Mouse (Mus musculus): ENCODE measurements around the gene 4931422A03Rik. TPM values are rescaled to one million over a fixed set of nuclear protein-coding genes. Genes with fewer than 3 reads are reported as not detected.
A peak's percentile ranks its signal among the peaks of the same experiment; 100 is the strongest.

4931422A03Rik gene
- polyA plus RNA-seq, 1 experiment = 0.19 TPM

- Histone ChIP-seq H3K4me3 (no peak overlapping the region), H3K4me2 (ENCODE audit: low read depth) (no peak overlapping the region), H3ac (ENCODE audit: control insufficient read depth, insufficient read length) (no peak overlapping the region), H3K27me3 (ENCODE audit: control insufficient read depth, insufficient read depth, insufficient read length) (peaks cover 16% of the 10 kb centered on the region), H3K36me3 (ENCODE audit: control insufficient read depth, insufficient read depth) (no peaks in the 10 kb centered on the region), H3K79me2 (ENCODE audit: control insufficient read depth, insufficient read depth) (no peaks in the 10 kb centered on the region)
- TF ChIP-seq E2F4 (IDR thresholded peaks at IDR 0.05; ENCODE audit: insufficient read depth) (no peak), USF1 (IDR thresholded peaks at IDR 0.05; ENCODE audit: low read depth) (no peak), MAX (IDR thresholded peaks at IDR 0.05; ENCODE audit: low read depth) (no peak), TCF3 (IDR thresholded peaks at IDR 0.05; ENCODE audit: insufficient read length, low read depth) (no peak), POLR2AphosphoS2 (IDR thresholded peaks at IDR 0.05; ENCODE audit: insufficient read length, low read depth) (no peak)
These were observed 97.7 kb downstream of the 4931422A03Rik start for GRCm38 (mm10) chr2:103930306-103931019.

- Histone ChIP-seq H3K27me3 (ENCODE audit: control insufficient read depth, insufficient read depth, insufficient read length) (peaks cover 16% of the 10 kb centered on the region), H3K4me3 (no peak overlapping the region), H3ac (ENCODE audit: control insufficient read depth, insufficient read length) (no peak overlapping the region), H3K4me2 (ENCODE audit: low read depth) (no peak overlapping the region), H3K36me3 (ENCODE audit: control insufficient read depth, insufficient read depth) (no peaks in the 10 kb centered on the region), H3K79me2 (ENCODE audit: control insufficient read depth, insufficient read depth) (no peaks in the 10 kb centered on the region)
- TF ChIP-seq CEBPB (IDR thresholded peaks at IDR 0.05; ENCODE audit: insufficient read depth, poor library complexity, severe bottlenecking) = peak; percentile 77
- TF ChIP-seq POLR2AphosphoS2 (IDR thresholded peaks at IDR 0.05; ENCODE audit: insufficient read length, low read depth) = no peak
These were observed 100.5 kb downstream of the 4931422A03Rik start for GRCm38 (mm10) chr2:103927610-103928145.

GRCm38 (mm10) chr2:103926586-103927113, 101.5 kb downstream of the 4931422A03Rik start:
- no peak overlapping the region for H3K4me3 ChIP-seq
- no peaks in the 10 kb centered on the region for H3K79me2 ChIP-seq (ENCODE audit: control insufficient read depth, insufficient read depth)
- no peaks in the 10 kb centered on the region for H3K36me3 ChIP-seq (ENCODE audit: control insufficient read depth, insufficient read depth)
- peaks cover 17% of the 10 kb centered on the region for H3K27me3 ChIP-seq (ENCODE audit: control insufficient read depth, insufficient read depth, insufficient read length)
- no peak overlapping the region for H3K4me2 ChIP-seq (ENCODE audit: low read depth)
- no peak for TF ChIP-seq REST (IDR thresholded peaks at IDR 0.05; ENCODE audit: insufficient read depth, insufficient read length)
- TF ChIP-seq MYOG (IDR thresholded peaks at IDR 0.05; ENCODE audit: control insufficient read depth in 1 of 3, insufficient read depth in 1 of 3, insufficient read length in 2 of 3, low read depth in 2 of 3) = no peak
- no peak for TF ChIP-seq MAX (IDR thresholded peaks at IDR 0.05; ENCODE audit: low read depth)
- TF ChIP-seq CEBPB (IDR thresholded peaks at IDR 0.05; ENCODE audit: insufficient read depth, poor library complexity, severe bottlenecking) = no peak
- TF ChIP-seq USF1 (IDR thresholded peaks at IDR 0.05; ENCODE audit: low read depth) = no peak
- TF ChIP-seq TCF12 (IDR thresholded peaks at IDR 0.05; ENCODE audit: insufficient read depth, poor library complexity, severe bottlenecking) = no peak
- TF ChIP-seq TCF3 (IDR thresholded peaks at IDR 0.05; ENCODE audit: insufficient read length, low read depth) = no peak
- TF ChIP-seq POLR2AphosphoS2 (IDR thresholded peaks at IDR 0.05; ENCODE audit: insufficient read length, low read depth) = no peak
- no peak for TF ChIP-seq E2F4 (IDR thresholded peaks at IDR 0.05; ENCODE audit: insufficient read depth)
- no peak for TF ChIP-seq MYOD1 (IDR thresholded peaks at IDR 0.05; ENCODE audit: control insufficient read depth in 1 of 3, insufficient read length in 2 of 3, low read depth in 2 of 3)
- TF ChIP-seq POLR2A (IDR thresholded peaks at IDR 0.05; ENCODE audit: insufficient read length, low read depth) = no peak
- TF ChIP-seq SRF (IDR thresholded peaks at IDR 0.05; ENCODE audit: control insufficient read depth, insufficient read length, low read depth) = no peak
- no peak overlapping the region for H3ac ChIP-seq (ENCODE audit: control insufficient read depth, insufficient read length)

- TF ChIP-seq POLR2AphosphoS2 (IDR thresholded peaks at IDR 0.05; ENCODE audit: insufficient read length, low read depth) (no peak), MYOG (IDR thresholded peaks at IDR 0.05; ENCODE audit: control insufficient read depth in 1 of 3, insufficient read depth in 1 of 3, insufficient read length in 2 of 3, low read depth in 2 of 3) (no peak), POLR2A (IDR thresholded peaks at IDR 0.05; ENCODE audit: insufficient read length, low read depth) (no peak), CEBPB (IDR thresholded peaks at IDR 0.05; ENCODE audit: insufficient read depth, poor library complexity, severe bottlenecking) (no peak), MYOD1 (IDR thresholded peaks at IDR 0.05; ENCODE audit: control insufficient read depth in 1 of 3, insufficient read length in 2 of 3, low read depth in 2 of 3) (no peak), MAX (IDR thresholded peaks at IDR 0.05; ENCODE audit: low read depth) (no peak)
- Histone ChIP-seq H3K4me2 (ENCODE audit: low read depth) (no peak overlapping the region), H3ac (ENCODE audit: control insufficient read depth, insufficient read length) (no peak overlapping the region), H3K27me3 (ENCODE audit: control insufficient read depth, insufficient read depth, insufficient read length) (peaks cover 17% of the 10 kb centered on the region), H3K36me3 (ENCODE audit: control insufficient read depth, insufficient read depth) (no peaks in the 10 kb centered on the region), H3K79me2 (ENCODE audit: control insufficient read depth, insufficient read depth) (no peaks in the 10 kb centered on the region), H3K4me3 (no peak overlapping the region)
These were observed 108.7 kb downstream of the 4931422A03Rik start for GRCm38 (mm10) chr2:103919488-103919887.

- Histone ChIP-seq H3K36me3 (ENCODE audit: control insufficient read depth, insufficient read depth) (no peaks in the 10 kb centered on the region), H3K4me2 (ENCODE audit: low read depth) (no peak overlapping the region), H3K79me2 (ENCODE audit: control insufficient read depth, insufficient read depth) (no peaks in the 10 kb centered on the region), H3K27me3 (ENCODE audit: control insufficient read depth, insufficient read depth, insufficient read length) (peaks cover 28% of the 10 kb centered on the region), H3ac (ENCODE audit: control insufficient read depth, insufficient read length) (no peak overlapping the region), H3K4me3 (no peak overlapping the region)
- no peak for TF ChIP-seq TCF12 (IDR thresholded peaks at IDR 0.05; ENCODE audit: insufficient read depth, poor library complexity, severe bottlenecking)
- TF ChIP-seq MYOG (IDR thresholded peaks at IDR 0.05; ENCODE audit: control insufficient read depth in 1 of 3, insufficient read depth in 1 of 3, insufficient read length in 2 of 3, low read depth in 2 of 3) = no peak
- no peak for TF ChIP-seq CEBPB (IDR thresholded peaks at IDR 0.05; ENCODE audit: insufficient read depth, poor library complexity, severe bottlenecking)
- no peak for TF ChIP-seq TCF3 (IDR thresholded peaks at IDR 0.05; ENCODE audit: insufficient read length, low read depth)
- TF ChIP-seq REST (IDR thresholded peaks at IDR 0.05; ENCODE audit: insufficient read depth, insufficient read length) = no peak
- TF ChIP-seq E2F4 (IDR thresholded peaks at IDR 0.05; ENCODE audit: insufficient read depth) = no peak
- TF ChIP-seq POLR2AphosphoS2 (IDR thresholded peaks at IDR 0.05; ENCODE audit: insufficient read length, low read depth) = no peak
- no peak for TF ChIP-seq SRF (IDR thresholded peaks at IDR 0.05; ENCODE audit: control insufficient read depth, insufficient read length, low read depth)
- no peak for TF ChIP-seq USF1 (IDR thresholded peaks at IDR 0.05; ENCODE audit: low read depth)
- TF ChIP-seq MYOD1 (IDR thresholded peaks at IDR 0.05; ENCODE audit: control insufficient read depth in 1 of 3, insufficient read length in 2 of 3, low read depth in 2 of 3) = no peak
These were observed 109.8 kb downstream of the 4931422A03Rik start for GRCm38 (mm10) chr2:103918375-103918774.

Measured in myocyte (in vitro differentiated cells).